Mouse (Mus musculus): ENCODE data around the gene Grk3.

DNA sequence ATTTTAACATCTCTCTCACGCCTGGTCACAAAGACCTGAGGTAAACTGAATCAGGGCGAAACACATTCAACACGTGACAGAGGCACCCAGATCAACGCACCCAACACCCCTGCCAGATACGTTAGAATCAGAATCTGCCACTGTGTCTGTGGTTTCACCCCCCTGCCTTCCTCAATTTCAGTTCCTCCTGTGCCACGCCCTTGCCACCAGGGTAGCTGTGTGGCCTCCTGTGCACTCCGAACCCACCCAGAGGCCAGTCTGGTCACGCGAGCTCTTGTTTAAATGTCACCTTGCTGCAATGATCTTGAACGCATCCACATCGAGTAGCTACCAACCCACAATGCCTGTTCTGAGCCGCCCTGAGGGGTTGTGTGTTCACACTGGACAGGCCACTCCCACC is 43.3 kb downstream of the Grk3 start:
- TF ChIP-seq CTCF (conservative IDR thresholded peaks at IDR 0.05; ENCODE audit: low read length) (no peak), POU5F1 (IDR thresholded peaks at IDR 0.05; ENCODE audit: borderline replicate concordance, low read length) (no peak), NANOG (IDR thresholded peaks at IDR 0.05; ENCODE audit: borderline replicate concordance, low read length) (no peak)
